Mouse (Mus musculus) lung, postnatal 0 days (tissue): ENCODE data around the gene Rnf38. TPM values are rescaled to one million over a fixed set of nuclear protein-coding genes. Genes with fewer than 3 reads are reported as not detected.

Experiments used
- ATAC-seq: fragments of 200-750 bp; cut with Nextera tagmentation; 2 replicates; pipeline ENCODE4 v1.8.0; 2017; ENCODE audit warnings: moderate library complexity
- DNase-seq: peaks from one replicate; pipeline ENCODE4 v3.0.0-alpha.2; 2016; ENCODE audit warnings: low spot score
- H3K27ac ChIP-seq: fragments of 300-500 bp; sonication (generic); 2 replicates; pipeline ENCODE4 v1.5.1; 2014; ENCODE audit warnings: antibody characterized with exemption, mild to moderate bottlenecking, low read length, mixed read lengths
- H3K27me3 ChIP-seq: fragments of 300-500 bp; sonication (generic); replicated peaks from 2 replicates; pipeline ENCODE4 v1.6.1; 2014; ENCODE audit warnings: low read length, mixed read lengths; ENCODE audit not compliant: insufficient read depth
- H3K36me3 ChIP-seq: fragments of 300-500 bp; sonication (generic); 2 replicates; pipeline ENCODE4 v1.6.1; 2014; ENCODE audit warnings: low read length, mixed read lengths; ENCODE audit not compliant: insufficient read depth
- H3K4me1 ChIP-seq: fragments of 300-500 bp; sonication (generic); 2 replicates; pipeline ENCODE4 v1.6.1; 2014; ENCODE audit warnings: antibody characterized with exemption, low read depth, low read length, mixed read lengths; ENCODE audit not compliant: insufficient read depth
- H3K4me2 ChIP-seq: fragments of 300-500 bp; sonication (generic); replicated peaks from 2 replicates; pipeline ENCODE4 v1.6.1; 2014; ENCODE audit warnings: low read depth, mild to moderate bottlenecking, low read length, moderate library complexity, mixed read lengths
- H3K4me3 ChIP-seq: fragments of 300-500 bp; sonication (generic); 2 replicates; pipeline ENCODE4 v1.5.1; 2014; ENCODE audit warnings: low read depth, low read length
- H3K9ac ChIP-seq: fragments of 300-500 bp; sonication (generic); replicated peaks from 2 replicates; pipeline ENCODE4 v1.6.1; 2014; ENCODE audit warnings: low read depth, mild to moderate bottlenecking
- H3K9me3 ChIP-seq: fragments of 300-500 bp; sonication (generic); 2 replicates; pipeline ENCODE4 v1.6.1; 2016; ENCODE audit warnings: low read length, mixed read lengths
- CTCF ChIP-seq: IDR thresholded peaks from 2 replicates; pipeline ENCODE4 v1.5.1; 2016; ENCODE audit warnings: antibody characterized with exemption, mild to moderate bottlenecking
- EP300 ChIP-seq: IDR thresholded peaks from 2 replicates; pipeline ENCODE4 v1.6.1; 2016; ENCODE audit warnings: antibody characterized with exemption, mild to moderate bottlenecking, control low read depth
- WGBS: fragments of 180-500 bp; shearing (Covaris S2); extraction: QIAGEN DNeasy Blood & Tissue Kit; methylation state at CpG from one replicate; pipeline ENCODE4 v1.1.7; 2014; 5-methylcytosine and 5-hydroxymethylcytosine counted together
- polyA plus RNA-seq: library from polyadenylated mRNA; unstranded; fragments of >200 nt; fragmentation: Nextera tagmentation; extraction: Ambion mirVana; gene quantifications from 2 replicates; pipeline ENCODE4 v1.2.1, GENCODE M21; 2015

Gene Rnf38
- polyA plus RNA-seq, 1 experiment from 2014 or later = 12.1 TPM

DNA sequence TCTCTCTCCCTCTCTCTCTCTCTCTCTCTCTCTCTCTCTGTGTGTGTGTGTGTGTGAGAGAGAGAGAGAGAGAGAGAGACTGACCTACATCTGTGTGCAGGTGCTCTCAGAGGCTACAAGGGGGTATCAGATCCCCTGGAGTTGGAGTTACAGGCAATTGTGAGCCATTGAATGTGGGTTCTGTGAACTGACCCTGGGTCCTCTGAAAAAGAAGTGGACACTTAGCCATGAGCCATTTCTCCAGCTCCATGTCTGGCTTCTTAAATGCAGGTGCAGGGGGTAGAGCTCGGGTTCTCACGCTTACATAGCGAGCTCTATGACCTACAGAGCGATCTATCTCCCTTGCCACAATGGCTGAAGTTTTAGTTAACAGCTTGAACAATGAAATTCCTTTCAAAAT lies 25.5 kb upstream of the Rnf38 start:
- WGBS = 72% methylated on average over 4 of the region's 4 CpGs
- H3K4me2 ChIP-seq = no peak overlapping the region
- no peak overlapping the region for H3K27ac ChIP-seq
- H3K4me3 ChIP-seq = no peak overlapping the region
- ATAC-seq = no peak
- no peaks in the 10 kb centered on the region for H3K4me1 ChIP-seq
- H3K36me3 ChIP-seq = no peaks in the 10 kb centered on the region
- no peaks in the 10 kb centered on the region for H3K9me3 ChIP-seq
- TF ChIP-seq EP300 (no peak), CTCF (no peak)
- no peaks in the 10 kb centered on the region for H3K27me3 ChIP-seq
- H3K9ac ChIP-seq = no peak overlapping the region
- DNase-seq = no peak

DNA sequence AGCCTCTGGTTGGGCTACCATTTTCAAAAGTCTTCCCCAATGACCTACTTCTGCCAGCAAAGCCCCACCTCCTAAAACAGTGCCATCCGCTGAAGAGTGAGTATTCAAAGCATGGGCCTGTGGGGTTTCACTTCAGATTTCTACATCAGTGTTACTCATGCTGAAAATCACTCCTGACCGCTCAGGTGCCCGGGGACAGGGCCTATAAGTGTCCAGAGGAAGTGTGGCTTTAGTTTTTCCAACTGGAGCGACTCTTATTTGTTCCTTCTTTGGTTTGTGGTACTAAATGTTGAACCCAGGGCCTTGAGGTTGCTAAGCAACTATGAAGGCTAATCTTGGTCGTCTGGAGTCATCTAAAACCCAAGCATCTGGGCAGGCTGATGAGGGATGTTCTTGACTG lies 21.0 kb upstream of the Rnf38 start:
- Histone ChIP-seq H3K36me3 (no peaks in the 10 kb centered on the region), H3K4me3 (no peak overlapping the region), H3K4me2 (no peak overlapping the region), H3K9me3 (no peaks in the 10 kb centered on the region), H3K27ac (no peak overlapping the region), H3K4me1 (no peaks in the 10 kb centered on the region), H3K27me3 (no peaks in the 10 kb centered on the region), H3K9ac (no peak overlapping the region)
- TF ChIP-seq CTCF (no peak), EP300 (no peak)
- no peak for ATAC-seq
- DNase-seq = no peak
- WGBS = 73% methylated on average over 5 of the region's 5 CpGs

DNA sequence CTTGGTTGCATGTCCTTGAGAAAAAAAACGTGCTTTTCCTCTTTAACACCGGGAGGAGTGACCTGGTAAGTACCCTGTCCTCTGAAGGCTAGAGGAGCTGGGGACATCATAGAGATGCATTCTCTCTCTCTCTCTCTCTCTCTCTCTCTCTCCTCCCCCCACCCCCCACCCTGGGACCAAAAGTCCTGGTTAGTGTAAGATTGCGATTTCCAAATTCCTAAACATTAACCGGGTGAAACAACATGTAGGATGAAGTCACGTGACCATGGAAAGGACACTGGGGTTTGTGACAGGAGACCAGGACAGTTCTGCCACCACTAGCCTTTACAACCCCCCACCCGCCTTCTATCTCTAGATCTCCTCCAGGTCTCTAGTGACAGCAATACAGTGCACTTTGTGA lies 19.6 kb upstream of the Rnf38 start:
- peak; percentile 54 for DNase-seq
- 6% methylated on average over 6 of the region's 6 CpGs for WGBS
- H3K27ac ChIP-seq = no peak overlapping the region

DNA sequence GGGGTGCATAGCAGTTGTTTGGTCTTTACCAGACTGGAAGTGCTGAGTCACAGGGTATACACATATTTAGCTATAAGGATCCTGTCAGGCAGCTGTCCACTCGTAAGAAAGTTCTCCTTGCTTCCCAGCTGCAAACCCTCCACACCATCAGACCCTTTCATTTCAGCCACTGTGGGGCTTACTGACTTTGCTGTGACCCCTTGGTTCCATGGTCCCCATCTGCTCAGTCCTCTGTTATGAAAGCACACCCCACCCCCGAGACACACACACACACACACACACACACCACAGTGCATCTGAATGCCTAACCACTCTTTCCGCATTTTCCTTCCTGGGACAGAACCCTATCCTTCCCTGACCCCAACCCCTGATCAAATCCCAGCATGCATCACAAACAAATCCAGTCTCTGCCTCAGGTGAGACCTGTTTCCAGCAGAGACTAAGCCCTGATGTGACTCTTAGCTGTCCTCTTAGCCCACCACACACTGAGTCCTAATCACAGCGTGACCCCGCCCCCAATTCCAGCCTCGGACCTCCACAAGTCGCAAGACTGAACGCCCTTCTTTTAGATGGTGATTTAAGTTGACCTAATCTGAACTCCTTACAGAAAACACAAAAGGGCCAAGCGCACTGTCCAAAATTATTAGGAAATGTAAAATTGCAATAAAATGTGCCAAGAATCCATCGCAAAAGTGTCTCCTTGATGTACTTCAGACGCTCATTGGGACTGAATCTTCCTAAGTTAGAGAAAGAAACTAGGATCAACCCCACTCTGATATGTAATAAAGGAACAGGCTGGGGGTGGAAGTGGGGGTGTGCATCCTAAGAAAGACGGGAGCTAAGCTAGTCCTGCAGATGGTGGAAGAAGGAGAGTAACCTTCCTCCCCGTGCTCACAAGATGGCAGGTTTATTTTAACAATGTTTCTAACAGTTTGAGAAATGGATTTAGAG lies 18.7 kb upstream of the Rnf38 start:
- Histone ChIP-seq H3K9me3 (no peaks in the 10 kb centered on the region), H3K4me2 (0 out of 2 replicates have a peak overlapping the region, but pooled peaks have one; percentile 14), H3K36me3 (no peaks in the 10 kb centered on the region), H3K4me1 (0 out of 2 replicates have a peak, but pooled peaks cover 3% of the 10 kb centered on the region), H3K4me3 (no peak overlapping the region), H3K27me3 (no peaks in the 10 kb centered on the region), H3K9ac (no peak overlapping the region), H3K27ac (peak overlapping the region; percentile 32; the same call in 1 of the 2 replicates)
- 0 out of 2 replicates have a peak, but pooled peaks have one; percentile 44 for TF ChIP-seq EP300
- no peak for TF ChIP-seq CTCF
- peak; percentile 83 for DNase-seq
- ATAC-seq = peak; percentile 74
- 9% methylated on average over 13 of the region's 13 CpGs for WGBS

More for the DNA sequence above, 19.6 kb upstream of the Rnf38 start:
- no peaks in the 10 kb centered on the region for H3K36me3 ChIP-seq
- H3K4me1 ChIP-seq = no peaks in the 10 kb centered on the region
- 0 out of 2 replicates have a peak overlapping the region, but pooled peaks have one; percentile 22 for H3K4me2 ChIP-seq
- H3K9ac ChIP-seq = no peak overlapping the region
- H3K27me3 ChIP-seq = no peaks in the 10 kb centered on the region
- ATAC-seq = no peak
- TF ChIP-seq CTCF = no peak
- no peak overlapping the region for H3K4me3 ChIP-seq
- no peaks in the 10 kb centered on the region for H3K9me3 ChIP-seq

DNA sequence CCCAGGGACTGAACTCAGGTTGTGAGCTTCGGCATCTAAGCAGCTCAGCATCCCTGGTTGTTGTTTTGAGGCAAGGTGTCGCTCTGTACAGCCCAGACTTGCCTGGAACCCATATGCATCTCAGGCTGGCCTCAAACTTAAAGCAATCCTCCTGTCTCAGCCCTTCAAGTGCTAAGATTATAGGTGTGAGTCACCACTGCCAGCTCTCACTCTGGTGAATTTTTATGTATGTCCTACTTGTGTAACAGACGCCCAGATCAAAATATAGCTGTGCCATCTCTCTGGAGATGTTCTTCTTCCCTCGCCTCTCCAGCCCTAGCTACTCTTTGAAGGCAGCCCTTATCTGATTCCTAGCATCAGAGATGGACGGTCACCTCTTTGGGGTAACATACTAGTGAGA lies 17.9 kb upstream of the Rnf38 start:
- Histone ChIP-seq H3K9ac (no peak overlapping the region), H3K4me3 (no peak overlapping the region), H3K4me1 (0 out of 2 replicates have a peak, but pooled peaks cover 3% of the 10 kb centered on the region), H3K4me2 (no peak overlapping the region), H3K36me3 (no peaks in the 10 kb centered on the region), H3K9me3 (no peaks in the 10 kb centered on the region), H3K27ac (no peak overlapping the region; the same call in 1 of the 2 replicates), H3K27me3 (no peaks in the 10 kb centered on the region)
- WGBS = 68% methylated on average over 5 of the region's 5 CpGs
- no peak for DNase-seq
- TF ChIP-seq CTCF (no peak), EP300 (no peak)
- ATAC-seq = no peak

DNA sequence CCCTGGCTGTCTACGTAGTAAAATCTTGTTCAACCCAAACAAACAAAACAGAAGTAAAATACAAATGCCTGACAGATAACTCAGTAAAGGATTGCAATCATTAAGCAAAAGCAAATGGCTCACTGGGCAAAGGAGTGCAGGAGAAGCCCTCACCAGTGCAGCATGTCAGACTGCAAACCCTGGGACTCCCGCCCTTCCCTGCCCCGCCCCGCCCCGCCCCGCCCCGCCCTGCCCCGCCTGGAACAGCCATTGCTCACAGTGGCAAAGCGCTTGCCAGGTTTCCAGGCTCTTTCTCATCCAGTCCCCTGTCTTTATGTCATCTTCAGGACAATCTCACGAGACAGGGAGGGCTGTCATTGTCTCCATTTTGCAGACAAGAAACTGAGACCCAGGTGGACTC lies 16.1 kb upstream of the Rnf38 start:
- Histone ChIP-seq H3K9me3 (no peaks in the 10 kb centered on the region), H3K4me2 (no peak overlapping the region), H3K27ac (no peak overlapping the region), H3K4me3 (no peak overlapping the region), H3K36me3 (no peaks in the 10 kb centered on the region), H3K9ac (no peak overlapping the region), H3K4me1 (0 out of 2 replicates have a peak, but pooled peaks cover 3% of the 10 kb centered on the region), H3K27me3 (no peaks in the 10 kb centered on the region)
- peak; percentile 16 for DNase-seq
- 4% methylated on average over 9 of the region's 10 CpGs for WGBS
- TF ChIP-seq CTCF (no peak), EP300 (no peak)
- ATAC-seq = peak; percentile 21; the same call in 1 of the 2 replicates
